Mouse (Mus musculus): ENCODE results near the gene Rgs12.

Gene Rgs12

DNA sequence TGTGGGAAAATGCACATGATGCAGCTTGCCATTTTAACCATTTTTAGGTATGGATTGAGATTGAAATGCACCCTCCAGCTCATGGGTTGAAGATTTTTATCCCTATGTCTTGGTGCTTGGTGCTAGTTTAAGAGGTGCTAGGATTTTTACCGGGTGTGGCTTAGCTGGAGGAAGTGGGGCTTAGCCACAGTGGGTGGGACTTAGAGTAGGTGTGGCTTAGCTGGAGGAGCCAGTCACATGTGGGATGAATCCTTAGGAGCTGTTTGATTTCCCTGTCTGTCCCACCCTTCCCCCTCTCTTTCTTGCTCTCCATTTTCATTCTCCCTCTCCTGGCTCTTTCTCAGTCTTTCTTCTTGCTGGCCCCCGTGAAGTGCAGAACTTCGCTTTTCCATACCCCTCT is 32.5 kb downstream of the Rgs12 start:
- DNase-seq (ENCODE audit: low spot score) = no peak

DNA sequence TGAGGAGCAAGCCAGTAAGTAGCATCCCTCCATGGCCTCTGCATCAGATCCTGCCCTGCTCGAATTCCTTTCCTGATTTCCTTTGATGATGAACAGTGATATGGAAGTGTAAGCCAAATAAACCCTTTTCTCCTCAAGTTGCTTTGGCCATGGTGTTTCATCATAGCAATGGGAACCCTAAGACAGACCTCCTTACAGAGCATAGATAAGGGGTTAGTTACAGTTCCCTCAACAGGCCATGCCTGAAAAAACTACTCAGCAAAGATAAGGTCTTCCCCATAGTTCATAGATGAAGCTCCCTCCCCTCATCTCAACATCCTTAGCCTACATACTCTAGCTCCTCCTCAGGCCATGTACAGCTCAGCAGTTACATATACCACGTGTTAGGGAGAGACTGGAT is 35.7 kb downstream of the Rgs12 start:
- DNase-seq (ENCODE audit: low spot score) = no peak

DNA sequence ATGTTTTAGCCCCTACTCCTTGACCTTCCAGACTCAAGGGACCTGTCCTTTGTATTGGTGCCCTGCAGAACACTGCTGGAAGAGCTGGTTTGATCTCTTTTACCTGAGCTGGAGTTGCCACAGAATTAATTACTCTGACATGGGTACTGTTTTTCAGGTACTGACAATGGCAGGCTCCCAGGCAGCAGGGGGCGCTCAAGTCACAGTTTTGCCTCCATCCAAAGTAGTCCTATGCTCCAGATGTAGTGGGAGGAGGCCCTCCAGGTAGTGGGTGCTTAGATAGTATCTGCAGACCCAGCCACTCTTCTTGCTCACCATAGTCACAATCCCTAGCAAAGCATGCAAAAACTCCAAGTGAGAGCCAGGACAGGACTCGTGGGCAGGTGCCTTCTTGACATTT is 36.6 kb downstream of the Rgs12 start:
- peak; percentile 89 for DNase-seq (ENCODE audit: low spot score)

DNA sequence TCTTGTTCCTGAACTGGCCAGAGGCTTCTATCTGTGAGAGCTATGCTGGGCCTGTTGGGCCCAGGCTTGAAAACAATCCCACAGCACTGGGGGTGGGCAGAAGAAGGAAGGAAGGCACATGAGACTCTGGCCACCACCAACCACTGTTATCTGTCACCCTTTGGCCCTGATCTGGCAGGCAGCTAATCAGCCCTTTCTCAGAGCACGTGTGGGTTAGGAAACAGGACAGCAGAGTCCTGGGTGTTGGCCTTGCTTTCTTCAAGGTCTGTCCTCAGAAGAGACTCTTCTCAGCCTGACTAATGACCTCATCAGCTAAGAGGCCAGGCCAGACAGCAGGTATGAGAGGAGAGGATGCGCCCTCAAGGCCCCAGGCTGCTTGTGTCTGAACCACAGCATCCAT is 38.2 kb downstream of the Rgs12 start:
- DNase-seq (ENCODE audit: low spot score) = no peak

DNA sequence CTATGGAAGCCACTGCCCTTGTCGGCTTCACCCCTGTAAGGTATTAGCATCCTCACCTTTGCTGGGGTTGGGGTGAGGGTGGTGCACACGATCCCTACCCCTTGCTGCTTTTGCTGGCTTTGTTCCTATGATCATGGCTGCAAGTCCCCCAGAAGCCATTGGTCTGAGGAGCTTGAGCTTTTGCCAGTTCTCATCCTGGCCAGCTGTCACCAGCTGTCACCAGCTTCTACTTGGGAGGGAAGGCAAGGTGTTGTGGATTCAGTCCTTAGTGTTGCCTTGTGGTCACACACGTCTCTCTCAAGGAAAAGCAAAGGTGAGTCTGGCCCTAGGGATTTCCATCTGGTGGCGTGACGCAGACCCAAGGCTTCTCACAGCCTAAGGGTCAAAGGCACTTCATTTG is 39.4 kb downstream of the Rgs12 start:
- no peak for DNase-seq (ENCODE audit: low spot score)

DNA sequence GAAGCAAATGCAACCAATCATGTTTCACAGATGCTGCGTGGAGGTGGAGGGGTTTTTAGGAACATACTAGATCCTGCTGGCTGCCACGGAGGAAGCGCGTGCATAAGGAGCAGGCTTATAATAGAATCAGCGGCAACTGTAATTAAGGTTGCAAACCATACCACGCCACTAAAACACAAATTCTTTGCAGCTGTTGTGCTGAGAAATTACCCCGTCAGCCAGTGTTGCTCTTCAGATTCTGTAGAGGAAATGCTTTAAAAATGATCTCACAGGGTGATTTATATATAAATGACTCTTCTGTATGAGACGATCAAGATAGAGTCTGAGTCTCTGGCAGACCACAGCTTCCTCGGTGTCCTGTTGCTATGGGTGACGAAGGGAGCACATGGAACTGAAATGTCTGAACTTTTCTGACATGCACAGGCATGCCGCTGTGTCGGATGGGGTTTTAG is 40.1 kb downstream of the Rgs12 start:
- no peak for DNase-seq (ENCODE audit: low spot score)

DNA sequence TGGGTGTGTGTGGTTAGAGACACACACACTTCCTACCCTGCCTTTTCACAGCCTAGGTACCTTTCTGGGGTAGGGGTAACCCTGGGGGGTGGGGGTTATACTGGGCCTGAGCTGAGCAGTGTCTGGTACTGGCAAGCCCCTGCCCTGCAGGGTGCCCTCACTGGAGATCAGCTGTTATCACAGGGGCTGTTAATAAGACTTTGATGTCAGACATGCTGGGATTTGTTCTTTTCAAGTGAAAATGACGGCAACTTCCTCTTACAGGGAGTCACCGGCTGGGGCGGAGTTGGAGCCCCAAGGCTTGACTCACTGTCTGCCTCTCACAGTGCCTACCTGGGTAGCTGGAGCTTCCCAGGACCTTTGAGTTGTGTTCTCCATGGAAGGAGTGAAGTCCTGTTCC is 49.5 kb downstream of the Rgs12 start:
- no peak for DNase-seq (ENCODE audit: low spot score)

DNA sequence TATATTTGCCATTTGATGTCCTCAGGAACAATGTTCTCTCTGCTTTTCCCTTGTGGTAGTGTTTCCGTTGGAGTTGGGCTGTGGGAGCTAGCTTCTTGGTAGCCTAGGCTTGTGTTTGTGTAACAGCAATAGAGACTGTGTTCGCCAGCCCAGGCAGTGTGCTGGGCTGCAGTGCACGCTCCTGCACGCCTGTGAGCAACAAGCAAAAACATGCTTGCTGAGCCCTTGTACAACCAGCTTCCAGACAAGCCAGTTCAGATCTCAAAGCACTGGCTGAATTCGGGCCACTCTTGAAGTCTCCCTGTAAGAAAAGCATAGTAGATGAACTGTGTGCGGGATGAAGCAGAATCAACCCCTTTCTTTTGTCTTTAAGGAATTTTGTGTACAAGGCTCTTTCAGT is 50.0 kb downstream of the Rgs12 start:
- DNase-seq (ENCODE audit: low spot score) = no peak

DNA sequence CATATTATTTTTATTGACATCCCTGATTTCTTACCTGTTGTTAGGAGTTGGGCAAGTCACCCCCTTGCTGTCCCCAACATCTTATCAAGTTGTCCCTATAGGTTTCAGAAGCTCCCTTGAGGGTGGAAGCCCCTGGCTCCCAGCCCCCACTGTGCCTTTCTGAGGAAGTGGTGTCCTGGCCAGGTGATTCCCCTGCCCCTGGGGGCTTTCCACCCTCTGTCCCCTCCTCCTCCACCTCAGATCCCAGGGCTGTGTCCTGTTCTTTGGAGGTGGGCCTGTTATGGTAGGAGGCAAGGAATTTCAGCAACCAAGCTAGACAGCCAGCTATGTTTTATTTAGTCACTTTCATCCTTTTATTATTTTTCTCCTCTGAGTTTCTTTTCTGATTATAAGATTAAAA is 51.1 kb downstream of the Rgs12 start:
- DNase-seq (ENCODE audit: low spot score) = no peak

DNA sequence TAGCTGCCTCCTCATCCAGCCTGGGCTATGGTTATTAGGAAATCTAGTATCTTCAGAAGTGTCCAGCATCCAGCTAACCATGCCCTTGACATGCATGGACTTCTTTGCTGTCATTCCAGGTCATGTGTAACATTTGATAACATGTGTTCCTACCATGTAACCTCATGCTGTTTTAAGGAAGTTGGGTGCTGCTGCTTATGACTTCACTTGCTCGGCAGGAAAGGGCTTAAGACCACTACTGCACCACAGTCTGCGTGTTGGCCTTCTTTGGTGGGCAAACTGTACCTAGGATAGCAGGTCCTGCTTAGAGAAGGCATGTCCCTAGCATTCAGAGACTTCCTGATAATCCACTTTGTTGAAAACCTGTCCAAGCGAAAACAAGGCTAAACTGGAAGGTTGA is 51.9 kb downstream of the Rgs12 start:
- no peak for DNase-seq (ENCODE audit: low spot score)

DNA sequence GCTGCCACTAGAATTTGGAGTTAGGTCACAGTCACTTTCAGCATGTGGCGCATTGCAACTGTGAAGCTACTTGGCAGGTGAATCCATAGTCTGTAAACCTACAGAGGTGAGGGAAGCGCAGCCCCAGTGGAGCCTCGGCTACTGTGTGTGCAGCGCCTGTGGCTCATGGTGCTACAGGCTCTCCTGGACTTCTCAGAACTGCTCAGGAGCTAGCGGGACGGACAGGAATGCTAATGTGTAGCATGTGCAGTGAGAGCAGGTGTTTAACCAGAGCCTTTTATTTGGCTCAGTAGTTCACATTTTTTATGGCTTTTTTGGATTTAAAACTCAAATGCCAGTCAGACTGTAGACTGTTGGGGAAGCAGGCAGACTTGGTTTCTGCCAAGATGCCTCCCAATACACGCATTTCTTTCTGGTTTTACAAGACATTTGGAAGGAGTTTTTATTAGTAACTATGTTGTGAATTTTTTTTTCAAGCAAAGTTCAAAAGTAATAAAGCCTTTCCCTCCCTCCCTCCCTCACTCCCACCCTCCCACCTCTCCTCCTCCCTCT is 54.4 kb downstream of the Rgs12 start:
- DNase-seq (ENCODE audit: low spot score) = no peak

DNA sequence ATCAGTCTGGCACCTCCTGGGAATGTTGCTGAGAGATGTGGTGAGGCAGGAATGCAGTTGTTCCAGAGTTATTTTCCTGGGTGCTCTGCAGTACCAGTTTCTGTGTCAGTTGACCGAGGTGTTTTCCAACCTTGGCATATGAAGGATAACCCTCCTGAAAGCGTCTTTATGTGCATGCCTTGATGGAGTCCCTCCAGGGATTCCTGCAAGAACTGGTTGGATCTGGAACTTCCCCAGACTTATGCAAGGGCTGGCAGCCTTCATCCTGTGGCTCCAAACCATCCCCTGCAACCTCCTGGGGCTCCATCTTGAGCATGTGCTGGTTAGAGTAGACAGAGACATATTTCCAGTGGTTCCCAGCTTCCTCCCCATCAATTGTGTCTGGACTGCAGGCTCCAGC is 55.5 kb downstream of the Rgs12 start:
- DNase-seq (ENCODE audit: low spot score) = no peak

DNA sequence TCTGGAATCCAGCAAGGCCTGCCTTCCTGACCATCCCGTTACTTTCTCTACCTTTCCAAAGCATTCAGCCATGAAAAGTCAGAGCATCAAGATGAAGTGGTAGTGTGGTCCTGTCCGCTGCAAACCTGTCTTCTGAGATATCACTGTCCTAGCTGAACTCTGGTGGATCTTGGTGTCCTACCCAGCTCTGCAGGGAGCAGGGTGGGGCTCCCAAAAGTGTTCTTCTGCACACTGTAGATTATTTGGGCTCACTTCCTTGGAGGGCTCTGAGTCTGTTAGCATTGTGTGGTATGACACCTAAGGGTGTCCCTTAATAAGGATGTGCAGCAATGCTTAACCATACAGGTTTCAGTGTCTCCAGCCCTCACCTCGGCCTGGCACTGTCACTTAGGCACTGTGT is 56.4 kb downstream of the Rgs12 start:
- DNase-seq (ENCODE audit: low spot score) = no peak

DNA sequence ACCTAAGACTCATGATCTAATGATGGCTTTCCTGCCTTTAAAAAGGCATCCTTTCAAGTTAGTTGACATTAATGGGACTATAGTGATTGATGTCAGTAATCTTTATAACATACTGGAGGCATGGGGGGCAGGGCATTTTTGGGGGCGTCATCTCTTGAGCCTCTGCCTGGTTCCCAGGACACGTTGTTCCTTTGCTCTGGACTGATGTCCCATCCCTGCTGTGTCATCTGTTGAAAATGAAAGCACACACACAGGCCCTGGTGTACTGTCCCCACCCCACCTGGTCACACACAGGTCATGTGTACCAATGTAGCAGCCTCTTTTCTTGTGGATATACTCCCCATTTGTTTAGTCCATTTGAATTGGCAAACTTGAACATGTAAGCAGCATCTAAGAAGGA is 57.4 kb downstream of the Rgs12 start:
- no peak for DNase-seq (ENCODE audit: low spot score)

DNA sequence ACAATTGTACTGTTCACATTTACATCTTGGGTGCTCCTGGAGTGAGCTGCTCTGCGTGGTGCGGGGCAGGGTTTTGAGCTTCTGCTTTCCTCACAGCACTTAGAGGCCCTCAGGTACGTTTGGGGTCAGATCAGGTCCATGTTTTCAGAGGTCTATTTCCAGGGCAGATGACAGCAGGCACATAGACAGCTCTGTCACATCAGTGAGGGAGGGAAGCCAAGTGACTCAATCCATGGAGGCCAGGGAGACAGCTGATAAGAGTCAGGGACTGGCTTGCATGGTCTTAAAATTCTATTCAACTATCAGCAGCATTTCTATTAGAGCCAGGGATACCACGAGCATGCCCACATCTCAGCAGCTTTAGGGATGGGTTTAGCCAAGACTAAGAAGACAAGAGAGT is 59.9 kb downstream of the Rgs12 start:
- no peak for DNase-seq (ENCODE audit: low spot score)

DNA sequence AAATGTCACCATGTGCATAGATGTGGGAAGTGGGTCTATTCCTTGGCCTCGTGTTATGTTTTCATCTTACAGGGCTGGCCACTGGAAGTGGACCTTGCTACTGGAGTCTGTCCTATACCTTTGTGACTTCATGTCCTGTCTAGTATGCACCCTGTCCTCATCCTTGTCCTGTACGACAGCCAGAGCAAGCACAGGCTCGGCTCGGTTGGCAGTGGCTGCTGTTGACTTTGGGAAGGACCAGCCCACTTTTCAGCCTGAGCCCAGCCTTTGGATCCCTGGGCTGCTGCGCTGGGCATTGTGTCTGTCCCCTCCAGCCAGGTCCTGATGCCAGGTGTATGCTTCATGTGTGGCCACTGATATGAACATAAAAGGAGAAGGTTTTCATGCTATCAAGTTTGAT is 61.4 kb downstream of the Rgs12 start:
- DNase-seq (ENCODE audit: low spot score) = no peak

DNA sequence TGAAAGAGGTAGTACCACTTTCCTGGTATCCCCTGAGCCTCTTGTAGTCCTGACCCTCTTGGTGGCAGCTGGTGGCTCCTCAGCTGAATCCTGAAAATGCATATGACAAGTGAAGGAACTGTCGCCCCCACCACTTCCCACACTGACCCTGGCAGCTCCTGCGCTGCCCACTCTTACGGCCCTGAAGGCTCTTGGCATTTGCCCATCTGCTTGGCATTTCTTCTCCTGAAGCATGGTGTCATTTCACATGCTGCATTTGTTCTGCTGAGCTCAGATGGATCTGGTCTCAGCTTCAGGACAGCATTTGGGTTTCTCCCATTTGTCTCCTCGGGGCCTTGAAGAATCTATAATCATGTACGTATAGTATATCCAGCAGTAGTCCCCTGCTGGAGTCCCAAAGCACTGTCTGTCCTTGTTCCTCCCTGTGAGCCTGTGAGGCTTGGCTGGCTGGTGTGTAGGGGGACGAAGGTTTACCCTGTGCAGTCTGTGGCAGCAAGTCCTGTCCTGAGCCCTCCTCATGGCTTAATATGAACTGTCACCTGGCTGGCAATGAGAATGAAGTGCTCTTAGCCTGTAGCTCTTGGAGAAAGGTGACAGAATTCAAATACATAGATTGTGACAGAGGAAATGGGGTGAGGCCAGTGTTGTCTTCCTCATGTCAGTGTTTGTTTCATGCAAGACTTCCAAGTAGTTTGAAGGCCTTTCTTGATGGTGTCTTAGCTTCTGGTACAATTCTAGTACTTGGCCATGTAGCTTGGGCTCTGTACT is 62.1 kb downstream of the Rgs12 start:
- no peak for DNase-seq (ENCODE audit: low spot score)

DNA sequence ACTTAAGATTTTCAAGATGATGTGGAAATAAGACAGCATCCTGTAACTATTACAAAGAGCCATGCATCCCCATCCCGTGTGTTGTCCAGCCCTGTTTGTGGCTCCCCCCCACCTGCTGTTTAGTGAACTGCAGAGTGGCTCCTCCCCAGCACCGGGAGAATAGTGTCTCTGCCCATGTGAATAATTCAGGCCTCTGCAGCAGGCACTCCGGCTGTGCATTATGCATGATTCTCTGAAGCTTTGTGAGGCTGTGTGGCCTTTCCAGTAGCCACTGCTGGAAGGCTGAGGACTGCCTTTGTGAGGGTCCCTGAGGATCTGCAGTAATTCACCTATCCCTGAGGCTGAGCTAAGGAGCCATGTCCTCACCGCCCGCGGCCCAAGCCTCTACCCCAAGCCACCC is 64.8 kb downstream of the Rgs12 start:
- no peak for DNase-seq (ENCODE audit: low spot score)

DNA sequence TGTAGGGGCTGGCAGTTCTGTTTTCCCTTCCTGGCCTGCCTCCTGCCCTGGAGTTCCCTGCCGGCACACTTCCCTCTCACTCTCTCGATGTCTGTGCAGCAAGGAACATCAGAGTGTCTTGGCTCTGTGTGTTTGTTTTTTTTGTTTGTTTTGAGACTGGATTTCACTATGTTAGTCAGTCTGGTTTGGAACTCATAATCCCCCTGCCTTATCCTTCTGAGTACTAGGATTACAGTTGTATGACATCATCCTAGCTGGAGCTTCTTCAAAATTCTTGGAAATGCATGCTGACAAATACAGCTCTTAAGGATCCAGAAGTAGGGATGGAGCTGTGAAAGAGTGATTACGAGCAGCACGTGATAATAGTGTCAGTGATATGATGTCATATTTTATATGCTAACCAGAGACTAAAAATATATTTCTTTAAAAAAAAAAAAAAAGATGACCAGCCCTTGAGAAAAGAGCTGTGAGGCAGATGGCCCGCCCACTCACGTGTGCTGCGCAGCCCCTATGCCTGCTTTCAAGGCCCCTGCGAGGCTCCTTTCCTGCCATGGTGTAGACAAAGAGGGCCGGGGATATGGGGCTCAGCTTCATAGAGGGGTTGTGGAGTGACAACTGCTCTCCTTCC is 70.5 kb downstream of the Rgs12 start:
- no peak for DNase-seq (ENCODE audit: low spot score)

DNA sequence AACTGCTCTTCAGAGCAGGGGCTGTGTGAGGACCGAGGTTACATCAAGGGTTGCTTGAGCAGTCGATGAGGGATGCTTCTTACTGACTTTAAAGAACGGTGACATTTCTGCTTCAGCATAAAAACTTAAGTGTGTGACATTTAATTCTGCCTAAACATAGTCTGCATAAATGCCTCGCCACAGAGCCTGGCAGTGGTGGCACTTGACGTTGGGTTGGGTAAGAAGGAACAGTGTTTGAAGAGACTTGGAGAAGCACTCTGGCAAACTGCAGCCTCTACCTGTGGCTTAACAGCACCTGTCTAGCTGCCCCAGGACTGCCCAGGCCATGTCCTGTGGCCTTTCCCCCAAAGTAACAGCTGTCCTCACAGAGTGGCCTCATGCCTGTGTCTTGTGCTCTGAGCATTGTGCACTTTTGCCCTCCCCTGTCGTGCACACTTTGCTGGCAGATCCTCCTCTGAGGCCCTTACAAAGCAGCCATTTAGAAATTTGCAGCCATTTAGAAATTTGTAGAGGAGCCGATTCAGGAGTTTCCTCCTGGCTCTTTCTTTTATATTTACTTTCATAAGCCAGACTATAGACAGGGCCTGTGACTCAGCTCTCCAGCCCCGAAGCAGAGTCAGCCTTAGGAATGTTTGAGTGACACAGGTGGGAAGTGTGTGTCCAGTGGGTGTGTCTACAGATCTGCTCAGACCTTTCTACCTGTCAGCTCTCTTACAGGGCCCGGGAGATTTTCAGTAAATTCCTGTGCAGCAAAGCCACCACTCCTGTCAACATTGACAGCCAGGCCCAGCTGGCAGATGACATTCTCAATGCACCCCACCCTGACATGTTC is 71.4 kb downstream of the Rgs12 start:
- DNase-seq (ENCODE audit: low spot score) = no peak

DNA sequence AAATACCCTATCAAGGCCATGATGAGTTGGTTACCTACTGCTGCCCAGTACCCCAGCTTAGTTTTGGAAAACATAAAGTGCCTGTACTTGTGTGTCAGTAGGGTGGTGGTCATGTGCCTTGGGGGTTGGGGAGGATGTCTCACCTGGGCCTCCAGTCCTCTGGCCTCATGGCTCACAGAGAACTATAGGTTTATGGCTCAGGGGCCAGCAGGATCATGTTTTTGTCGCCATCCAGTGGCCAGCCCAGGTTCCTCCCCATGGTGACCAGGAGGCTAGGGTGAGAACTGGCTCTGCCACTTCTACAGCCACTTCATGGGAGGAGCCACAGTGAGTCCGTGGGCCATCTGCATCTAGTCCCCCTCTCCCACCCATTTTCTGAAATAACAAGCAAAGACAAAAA is 75.7 kb downstream of the Rgs12 start:
- DNase-seq (ENCODE audit: low spot score) = peak; percentile 77

DNA sequence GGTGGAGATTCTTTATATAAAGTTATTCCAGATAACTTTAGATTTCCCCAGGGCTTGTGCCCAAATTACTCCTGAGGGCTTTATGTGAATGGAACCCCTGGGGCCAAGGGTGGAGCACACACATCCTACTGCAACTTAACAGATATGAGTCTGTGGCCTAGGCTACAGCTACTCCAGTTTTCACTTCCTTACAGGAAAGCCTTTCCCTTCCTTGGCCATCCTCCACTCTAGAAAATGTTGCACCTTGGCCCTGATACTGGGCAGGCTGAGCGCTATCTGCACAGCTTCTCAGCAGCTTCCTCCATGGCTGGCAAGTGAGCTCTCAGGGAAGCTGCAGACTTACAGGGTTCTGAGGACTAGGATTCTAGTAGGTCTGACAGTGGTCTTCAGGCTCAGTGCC is 80.1 kb downstream of the Rgs12 start:
- no peak for DNase-seq (ENCODE audit: low spot score)

DNA sequence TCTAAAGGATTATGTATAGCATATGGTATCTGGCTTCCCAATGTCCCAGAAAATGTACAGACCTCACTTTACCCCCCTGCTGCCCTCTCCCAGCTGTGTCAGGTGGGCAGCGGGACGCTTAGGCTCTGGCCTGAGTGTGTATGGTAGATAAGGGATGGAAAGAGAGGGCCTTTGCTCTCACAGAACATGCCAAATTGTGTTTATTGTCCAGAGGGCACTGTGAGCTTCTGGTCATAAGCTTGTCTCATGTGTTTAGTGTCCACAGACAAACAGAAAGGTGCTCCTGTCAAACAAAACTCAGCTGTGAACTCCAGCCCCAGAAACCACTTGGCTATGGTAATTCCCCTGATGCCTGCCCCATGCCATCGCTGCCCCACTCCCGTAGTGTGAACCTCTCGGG is 80.5 kb downstream of the Rgs12 start:
- no peak for DNase-seq (ENCODE audit: low spot score)
